Mouse (Mus musculus) CH12.LX (cell line): ENCODE data around the gene Frmd5. TPM values are rescaled to one million over a fixed set of nuclear protein-coding genes. Genes with fewer than 3 reads are reported as not detected.

ENCODE experiments used
- DNase-seq: peaks from one replicate; pipeline ENCODE4 v3.0.0-alpha.2; 2013; ENCODE audit errors: extremely low read depth
- H3K27ac ChIP-seq: 2 replicates; pipeline ENCODE4 v1.5.1; 2012; ENCODE audit warnings: low read depth, mild to moderate bottlenecking, control low read depth, moderate library complexity; ENCODE audit not compliant: insufficient read depth
- H3K27me3 ChIP-seq: replicated peaks from 2 replicates; pipeline ENCODE3; 2012; ENCODE audit warnings: inconsistent platforms
- H3K36me3 ChIP-seq, 2 experiments: replicated peaks in 1 of 2; 2 replicates each; pipeline versions ENCODE3 to v1.6.1; 2012; ENCODE audit warnings: inconsistent platforms in 1 of 2, low read length in 1 of 2, mild to moderate bottlenecking in 1 of 2, mixed read lengths in 1 of 2, moderate library complexity in 1 of 2; ENCODE audit not compliant: control insufficient read depth in 1 of 2, insufficient read depth in 1 of 2
- H3K4me1 ChIP-seq, 2 experiments: 2 replicates each; pipeline ENCODE4 v1.6.1; 2012; ENCODE audit warnings: inconsistent platforms in 1 of 2, moderate library complexity in 1 of 2; ENCODE audit not compliant: insufficient read depth in 2 of 2, control insufficient read depth in 1 of 2
- H3K4me2 ChIP-seq: 2 replicates; pipeline ENCODE4 v1.6.1; 2012; ENCODE audit warnings: low read depth, mild to moderate bottlenecking, control low read depth; ENCODE audit not compliant: poor library complexity, insufficient read depth, severe bottlenecking
- H3K4me3 ChIP-seq, 3 experiments: fragments of 150-350 bp in 1 of 3; sonication (generic) in 1 of 3; replicated peaks in 1 of 3; 2 replicates each; pipeline versions ENCODE3 to v1.5.1; 2011 to 2012; ENCODE audit warnings: low read depth in 2 of 3, low read length in 2 of 3, mild to moderate bottlenecking in 2 of 3, moderate library complexity in 2 of 3, control low read depth in 1 of 3, improper control_type of control experiment in 1 of 3, inconsistent platforms in 1 of 3, mixed read lengths in 1 of 3; ENCODE audit not compliant: poor library complexity in 1 of 3
- H3K79me2 ChIP-seq: replicated peaks from 2 replicates; pipeline ENCODE4 v1.6.1; 2012; ENCODE audit warnings: mild to moderate bottlenecking, moderate library complexity; ENCODE audit not compliant: control insufficient read depth, poor library complexity, insufficient read depth, severe bottlenecking; ENCODE audit errors: extremely low read depth
- H3K9ac ChIP-seq: 2 replicates; pipeline ENCODE4 v1.6.1; 2012; ENCODE audit warnings: low read depth, mild to moderate bottlenecking, control low read depth, moderate library complexity; ENCODE audit not compliant: insufficient read depth
- H3K9me3 ChIP-seq: replicated peaks from 2 replicates; pipeline ENCODE3; 2012; ENCODE audit warnings: low read length, inconsistent platforms, mixed read lengths
- CHD1 ChIP-seq: IDR thresholded peaks from 2 replicates; pipeline ENCODE4 v1.6.1; 2012; ENCODE audit warnings: low read depth, low read length, improper control_type of control experiment, inconsistent platforms
- CHD2 ChIP-seq: IDR thresholded peaks from 2 replicates; pipeline ENCODE4 v1.6.1; 2011; ENCODE audit warnings: low read length, improper control_type of control experiment
- ELF1 ChIP-seq: IDR thresholded peaks from 2 replicates; pipeline ENCODE4 v1.6.1; 2014; ENCODE audit warnings: low read depth, mild to moderate bottlenecking, inconsistent platforms, low read length, improper control_type of control experiment
- ETS1 ChIP-seq: conservative IDR thresholded peaks from 2 replicates; pipeline ENCODE4 v1.6.1; 2012; ENCODE audit warnings: low read depth, mild to moderate bottlenecking, inconsistent platforms, low read length, improper control_type of control experiment, moderate library complexity
- GABPA ChIP-seq: IDR thresholded peaks from 2 replicates; pipeline ENCODE4 v1.6.1; 2012; ENCODE audit warnings: low read depth, low read length, improper control_type of control experiment, inconsistent platforms; ENCODE audit not compliant: insufficient replicate concordance
- JUN ChIP-seq: IDR thresholded peaks from 2 replicates; pipeline ENCODE4 v1.6.1; 2011; ENCODE audit warnings: low read depth, mild to moderate bottlenecking, low read length, improper control_type of control experiment, moderate library complexity; ENCODE audit not compliant: insufficient read depth
- JUND ChIP-seq: conservative IDR thresholded peaks from 2 replicates; pipeline ENCODE4 v1.6.1; 2011; ENCODE audit warnings: low read depth, low read length, improper control_type of control experiment
- MAFK ChIP-seq: IDR thresholded peaks from 2 replicates; pipeline ENCODE4 v1.6.1; 2011; ENCODE audit warnings: low read length, improper control_type of control experiment; ENCODE audit not compliant: insufficient replicate concordance
- MAX ChIP-seq: IDR thresholded peaks from 2 replicates; pipeline ENCODE4 v1.6.1; 2011; ENCODE audit warnings: low read length, improper control_type of control experiment
- MAZ ChIP-seq: IDR thresholded peaks from 2 replicates; pipeline ENCODE4 v1.6.1; 2012; ENCODE audit warnings: low read depth, mild to moderate bottlenecking, inconsistent platforms, low read length, improper control_type of control experiment, moderate library complexity
- MXI1 ChIP-seq: IDR thresholded peaks from 2 replicates; pipeline ENCODE4 v1.6.1; 2011; ENCODE audit warnings: mild to moderate bottlenecking, low read depth, low read length, improper control_type of control experiment
- MYC ChIP-seq: IDR thresholded peaks from 2 replicates; pipeline ENCODE4 v1.6.1; 2011; ENCODE audit warnings: low read depth, mild to moderate bottlenecking, improper control_type of control experiment, low read length
- NELFE ChIP-seq: IDR thresholded peaks from 2 replicates; pipeline ENCODE4 v1.6.1; 2011; ENCODE audit warnings: low read depth, low read length, improper control_type of control experiment
- NRF1 ChIP-seq: IDR thresholded peaks from 2 replicates; pipeline ENCODE4 v1.6.1; 2014; ENCODE audit warnings: low read depth, mild to moderate bottlenecking, inconsistent platforms, low read length, improper control_type of control experiment, moderate library complexity
- PAX5 ChIP-seq: IDR thresholded peaks from 2 replicates; pipeline ENCODE4 v1.6.1; 2012; ENCODE audit warnings: low read length, inconsistent platforms, mixed read lengths
- POLR2A ChIP-seq: IDR thresholded peaks from 2 replicates; pipeline ENCODE4 v1.6.1; 2011; ENCODE audit warnings: low read depth, mild to moderate bottlenecking, improper control_type of control experiment, low read length
- RAD21 ChIP-seq: IDR thresholded peaks from 2 replicates; pipeline ENCODE4 v1.6.1; 2011; ENCODE audit warnings: low read depth, mild to moderate bottlenecking, low read length, improper control_type of control experiment, moderate library complexity
- RCOR1 ChIP-seq: conservative IDR thresholded peaks from 2 replicates; pipeline ENCODE4 v1.6.1; 2012; ENCODE audit warnings: low read depth, mild to moderate bottlenecking, inconsistent platforms, low read length, improper control_type of control experiment
- SIN3A ChIP-seq: IDR thresholded peaks from 2 replicates; pipeline ENCODE4 v1.6.1; 2012; ENCODE audit warnings: low read length, improper control_type of control experiment, inconsistent platforms
- SMC3 ChIP-seq: IDR thresholded peaks from 2 replicates; pipeline ENCODE4 v1.6.1; 2011; ENCODE audit warnings: low read depth, low read length, improper control_type of control experiment
- TCF12 ChIP-seq: IDR thresholded peaks from 2 replicates; pipeline ENCODE4 v1.6.1; 2014; ENCODE audit warnings: low read depth, mild to moderate bottlenecking, inconsistent platforms, low read length, improper control_type of control experiment
- UBTF ChIP-seq: IDR thresholded peaks from 2 replicates; pipeline ENCODE4 v1.6.1; 2012; ENCODE audit warnings: low read depth, mild to moderate bottlenecking, inconsistent platforms, low read length, improper control_type of control experiment, moderate library complexity
- USF2 ChIP-seq: conservative IDR thresholded peaks from 2 replicates; pipeline ENCODE4 v1.6.1; 2011; ENCODE audit warnings: low read depth, low read length, improper control_type of control experiment
- ZC3H11A ChIP-seq: IDR thresholded peaks from 2 replicates; pipeline ENCODE4 v1.6.1; 2012; ENCODE audit warnings: low read depth, mild to moderate bottlenecking, inconsistent platforms, low read length, improper control_type of control experiment
- ZKSCAN1 ChIP-seq: IDR thresholded peaks from 2 replicates; pipeline ENCODE4 v1.6.1; 2012; ENCODE audit warnings: low read depth, inconsistent platforms, low read length, improper control_type of control experiment, borderline replicate concordance
- ZMIZ1 ChIP-seq: IDR thresholded peaks from 2 replicates; pipeline ENCODE4 v1.6.1; 2012; ENCODE audit warnings: low read depth, mild to moderate bottlenecking, inconsistent platforms, low read length, improper control_type of control experiment
- ZNF384 ChIP-seq: IDR thresholded peaks from 2 replicates; pipeline ENCODE4 v1.6.1; 2012; ENCODE audit warnings: low read depth, low read length, improper control_type of control experiment, inconsistent platforms
- dilution Hi-C: fragments of 300-500 bp; cut with MboI; formaldehyde crosslinking; loops from 2 replicates; pipeline ENCODE4 v1.14.3; 2020; ENCODE audit warnings: low sequenced_read_pairs; ENCODE audit not compliant: extremely low pct_unique_long_range_greater_than_20kb, extremely low pct_ligation_motif_present
- in situ Hi-C: fragments of 300-500 bp; cut with MboI; formaldehyde crosslinking; loops from 3 replicates; pipeline ENCODE4 v1.14.3; 2019; ENCODE audit warnings: low sequenced_read_pairs, low pct_ligation_motif_present, low pct_unique_long_range_greater_than_20kb, mixed read lengths
- polyA plus RNA-seq: library from polyadenylated mRNA; unstranded; fragments of >175 nt; gene quantifications from 2 replicates; pipeline ENCODE4 v1.2.1, GENCODE M21; 2012; ENCODE audit warnings: low read depth; ENCODE audit not compliant: insufficient read length
- total RNA-seq, 2 experiments: library from RNA; depleted of rRNA; stranded (reverse); fragments of 300-350 nt in 1 of 2; fragments of >200 nt in 1 of 2; gene quantifications; 2 replicates each; pipeline ENCODE4 v1.2.3; 2012 to 2014

Gene Frmd5
- total and polyA plus RNA-seq, 3 experiments = 1.9 to 3.5 (median 3.2) TPM

- H3K27ac ChIP-seq = no peak overlapping the region
- TF ChIP-seq USF2 (no peak), PAX5 (no peak), MAZ (no peak), MAX (no peak), ETS1 (no peak), UBTF (no peak), MAFK (no peak), SIN3A (no peak), ZNF384 (no peak), MYC (no peak), NRF1 (no peak), POLR2A (no peak), JUN (no peak), RAD21 (no peak), ZC3H11A (no peak), ELF1 (no peak), TCF12 (no peak), RCOR1 (no peak)
- H3K36me3 ChIP-seq = no peaks in the 10 kb centered on the region
- DNase-seq = no peak
- dilution Hi-C loops (no loop called here), in situ Hi-C loops (no loop called here)
- H3K79me2 ChIP-seq = no peaks in the 10 kb centered on the region
- H3K9me3 ChIP-seq = no peaks in the 10 kb centered on the region
- peaks cover 1% of the 10 kb centered on the region for H3K27me3 ChIP-seq
- no peak overlapping the region for H3K4me2 ChIP-seq
- H3K9ac ChIP-seq = no peak overlapping the region
- no peak overlapping the region for H3K4me3 ChIP-seq
- no peaks in the 10 kb centered on the region; a peak in 2 of 4 replicates for H3K4me1 ChIP-seq
Observed at GRCm38 (mm10) chr2:121594131-121594530, 212.8 kb downstream of the Frmd5 start.

GRCm38 (mm10) chr2:121588309-121588694 lies 218.6 kb downstream of the Frmd5 start:
- Histone ChIP-seq H3K4me3 (no peak overlapping the region), H3K27ac (no peak overlapping the region), H3K79me2 (no peaks in the 10 kb centered on the region), H3K36me3 (no peaks in the 10 kb centered on the region), H3K9me3 (no peaks in the 10 kb centered on the region), H3K4me2 (no peak overlapping the region), H3K9ac (no peak overlapping the region), H3K4me1 (peaks cover 3 to 8% of the 10 kb centered on the region in 2 experiments; a peak in 2 of 4 replicates), H3K27me3 (peaks cover 1% of the 10 kb centered on the region)
- TF ChIP-seq MAZ (no peak), JUND (no peak), SMC3 (no peak), ZKSCAN1 (no peak), MYC (no peak), ZNF384 (no peak), MXI1 (no peak), CHD1 (no peak), MAFK (no peak), ZC3H11A (no peak), RCOR1 (no peak), ZMIZ1 (no peak), CHD2 (no peak), MAX (no peak), JUN (no peak), POLR2A (no peak), NELFE (no peak), SIN3A (no peak), PAX5 (no peak), GABPA (no peak)
- in situ Hi-C loops = no loop called here
- dilution Hi-C loops = no loop called here
- DNase-seq = no peak
